Mouse (Mus musculus) lung, postnatal 4 days (tissue): Measurements from ENCODE around the gene Myh6.
"Not testable (repeated sequence)": the region's sequence is repeated elsewhere in the genome, so short reads cannot be mapped to it uniquely, and the experiment has no call there.

ENCODE experiments used
- DNase-seq, 2 experiments: peaks; one replicate each; pipeline ENCODE4 v3.0.0; 2021

Myh6 gene

DNA sequence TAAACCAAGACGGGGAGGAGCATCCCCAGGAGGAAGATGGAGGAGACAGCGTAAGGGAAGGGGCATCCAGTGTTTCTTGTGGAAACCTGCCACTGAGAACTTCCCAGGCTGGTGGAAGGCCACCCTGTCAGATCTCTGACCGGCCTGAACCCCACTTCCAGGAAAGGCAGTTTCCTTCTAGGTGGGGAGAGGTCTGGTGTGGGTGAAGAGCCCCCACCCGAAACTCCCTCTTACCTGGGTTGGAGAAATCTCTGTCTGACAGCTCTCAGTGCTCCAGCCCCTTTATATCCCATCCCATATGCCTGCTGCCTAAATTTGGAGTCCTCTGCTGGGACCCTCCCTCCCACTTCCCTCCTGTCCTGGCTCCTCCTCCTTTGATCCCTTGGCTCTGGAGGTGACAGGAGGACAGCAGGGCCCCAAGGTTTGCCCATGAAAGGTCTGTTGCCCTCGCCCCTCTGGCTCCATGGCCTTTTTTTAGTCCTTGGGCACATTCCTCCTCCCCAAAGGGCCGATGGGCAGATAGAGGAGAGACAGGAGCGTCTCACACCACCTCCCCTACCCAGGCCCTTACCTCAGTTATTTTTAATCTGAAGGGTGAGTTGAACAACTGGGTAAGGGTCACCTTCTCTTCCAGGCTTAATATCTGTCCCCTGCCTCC is at the start of gene Myh6:
Gene Myh6, minus strand, starts transcription at position 608 of the 658 bp plus-strand sequence.
- no peak for DNase-seq

DNA sequence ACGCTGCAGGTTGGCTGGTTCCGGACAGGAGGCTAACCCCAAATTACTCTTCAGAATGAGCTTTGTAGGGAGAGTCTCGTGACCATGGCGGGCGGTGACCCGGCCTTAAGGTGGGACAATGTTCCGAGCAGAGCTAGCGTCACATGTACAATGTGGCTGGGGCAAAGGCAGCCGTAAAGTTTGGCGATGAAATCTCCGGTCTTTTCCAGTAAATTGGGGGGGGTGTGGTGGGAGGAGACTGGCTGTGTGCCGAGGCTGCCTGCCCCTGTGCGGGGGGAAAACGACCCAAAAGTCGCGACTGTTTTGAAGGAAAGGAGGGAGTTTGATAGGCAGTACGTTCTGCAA is 49.0 kb upstream of the Myh6 start:
- DNase-seq: no peak

DNA sequence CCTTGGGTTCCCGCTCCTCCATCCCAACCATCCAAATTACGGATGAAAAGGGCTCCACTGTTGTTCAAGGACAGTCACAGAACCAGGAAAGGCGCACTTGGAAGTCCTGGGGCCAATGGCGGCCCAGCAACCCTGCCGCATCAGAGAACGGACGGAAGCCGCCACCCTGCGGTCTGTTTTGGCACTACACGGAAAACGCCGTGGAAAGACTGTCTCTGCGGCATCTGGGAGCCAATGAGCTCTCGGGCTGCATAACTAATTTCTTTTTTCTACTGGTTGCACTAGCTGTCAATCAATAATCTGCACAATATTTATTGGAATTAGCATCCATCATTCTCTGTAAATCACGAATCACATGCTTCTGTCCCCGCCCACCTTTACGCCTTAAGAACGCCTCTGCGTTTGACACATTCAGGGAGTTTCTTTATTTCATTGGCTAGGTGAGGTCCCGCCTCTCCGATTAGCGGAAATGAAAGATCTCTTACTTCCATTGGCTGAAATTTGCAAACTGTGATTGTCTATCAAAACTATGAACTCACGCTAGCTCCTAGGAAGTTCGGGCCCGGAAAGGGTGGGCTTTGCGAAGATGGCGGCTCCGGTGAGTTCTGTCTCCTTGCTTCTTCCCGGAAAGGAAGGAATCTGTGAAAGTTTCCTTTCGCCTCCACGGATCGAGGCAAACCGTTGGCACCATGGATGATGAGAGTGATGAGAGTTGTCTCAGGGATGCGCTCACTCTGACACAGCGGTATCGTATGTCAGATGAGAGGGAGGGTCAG is 48.5 kb upstream of the Myh6 start, which contains the start of gene Ngdn:
Gene Ngdn, plus strand, starts transcription at position 464 of the 776 bp plus-strand sequence.
- DNase-seq: peak; percentile 98 to 99

DNA sequence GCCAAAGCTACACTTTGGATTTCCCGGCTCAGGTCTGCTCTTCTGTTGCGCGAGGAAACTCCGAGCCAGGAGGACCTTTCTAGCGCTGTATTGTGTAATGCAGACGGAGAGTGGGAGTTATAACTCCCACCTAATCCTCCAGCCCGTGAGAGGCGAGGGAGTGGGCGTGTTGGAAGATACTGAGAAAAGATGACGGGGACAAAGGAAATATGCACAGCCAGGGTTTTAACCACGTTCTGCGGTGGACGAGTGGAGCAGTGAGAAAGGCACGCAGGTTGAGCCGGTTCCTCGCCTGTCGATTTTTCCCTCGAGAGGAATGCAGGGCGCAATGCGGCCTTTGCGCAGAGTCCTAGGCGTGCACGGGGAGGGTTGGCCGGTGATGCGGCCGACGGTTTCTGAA is 47.9 kb upstream of the Myh6 start:
- DNase-seq: no peak

DNA sequence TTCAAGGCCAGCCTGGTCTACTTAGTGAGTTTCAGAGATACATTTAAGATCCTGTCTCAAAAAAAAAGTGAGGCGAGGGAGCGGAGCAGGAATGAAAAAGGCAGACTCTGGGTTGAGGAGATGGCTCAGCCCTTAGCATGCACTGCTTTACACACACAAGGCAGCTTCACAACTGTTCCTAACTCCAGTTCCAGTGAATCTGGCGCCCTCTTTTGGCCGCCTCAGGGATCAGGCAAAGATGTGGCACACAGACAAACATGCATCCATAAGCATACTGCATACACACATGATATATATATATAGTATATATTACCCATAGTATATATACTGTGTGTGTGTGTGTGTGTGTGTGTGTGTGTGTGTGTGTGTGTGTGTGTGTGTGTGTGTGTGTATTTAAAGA is 44.4 kb upstream of the Myh6 start:
- no peak for DNase-seq

DNA sequence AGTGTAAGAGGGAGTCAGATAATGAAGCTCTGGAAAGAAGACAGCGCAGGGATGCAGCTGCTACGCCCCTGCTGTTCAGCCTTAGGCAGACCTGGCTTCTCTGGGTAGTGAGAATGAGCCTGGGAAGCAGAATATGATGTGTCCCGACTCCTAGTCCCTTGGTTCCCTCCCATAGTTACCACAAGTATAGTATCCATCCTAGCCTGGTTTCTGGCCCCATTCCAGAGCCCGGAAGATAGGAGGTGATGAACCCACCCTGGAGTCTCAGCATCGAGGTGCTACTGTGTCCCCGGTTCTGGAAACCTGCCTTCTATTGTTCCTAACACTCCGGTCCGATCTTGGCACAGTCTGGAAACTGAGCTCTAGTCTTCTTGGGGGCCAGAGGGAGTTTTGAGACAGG is 41.7 kb upstream of the Myh6 start:
- DNase-seq: no peak

DNA sequence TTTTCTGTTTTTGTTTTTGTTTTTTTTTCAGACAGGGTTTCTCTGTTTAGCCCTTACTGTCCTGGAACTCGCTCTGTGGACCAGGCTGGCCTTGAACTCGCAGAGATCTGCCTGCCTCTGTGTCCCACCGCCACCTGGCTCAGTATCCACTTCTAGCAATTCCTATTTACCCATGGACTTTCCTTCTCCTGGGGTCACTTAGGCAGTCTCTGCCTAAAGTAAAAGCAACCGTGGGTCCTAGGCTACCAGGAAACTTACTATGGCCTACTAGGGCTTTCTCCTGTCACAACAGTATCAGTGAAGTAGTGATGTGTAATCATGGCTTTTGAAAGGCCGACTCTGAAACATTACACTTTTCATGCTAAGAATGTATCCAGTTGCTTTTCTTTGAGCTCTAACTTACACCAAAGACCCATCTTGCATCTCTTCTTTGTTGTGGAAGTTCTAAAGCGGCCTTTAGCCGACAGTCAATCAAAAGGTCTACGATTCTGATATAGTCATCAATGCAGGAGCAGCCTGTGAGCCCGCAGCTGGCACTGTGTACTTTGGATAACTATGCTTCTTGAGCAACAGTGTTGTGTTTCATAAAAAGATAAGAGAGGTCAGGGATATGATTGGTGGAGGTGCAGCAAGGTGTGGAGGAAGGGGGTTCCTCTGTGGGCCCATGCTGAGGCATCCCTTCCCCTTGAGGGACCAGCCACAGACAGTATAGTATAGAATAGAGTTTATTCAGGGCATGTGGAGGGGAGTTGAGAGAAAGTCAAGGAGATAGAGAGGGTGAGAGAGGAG is 40.6 kb upstream of the Myh6 start:
- DNase-seq: no peak

DNA sequence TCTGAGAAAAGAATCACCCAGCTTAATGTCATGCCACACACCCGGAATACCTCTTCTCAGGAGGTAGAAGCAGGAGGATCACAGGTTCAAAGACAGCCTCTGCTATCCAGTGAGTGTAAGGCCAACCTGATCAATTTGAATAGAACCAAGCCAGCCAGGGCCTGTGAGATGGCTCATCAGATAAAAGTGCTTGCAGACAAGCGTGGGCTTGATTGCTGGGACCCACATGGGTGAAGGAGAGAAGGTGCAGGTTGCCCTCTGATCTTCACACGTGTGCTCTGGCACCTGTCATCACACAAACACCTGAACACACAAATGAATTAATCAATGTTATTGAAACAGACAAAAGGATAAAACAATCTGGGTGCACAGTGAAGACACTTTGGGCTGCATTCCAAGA is 39.8 kb upstream of the Myh6 start:
- no peak for DNase-seq

DNA sequence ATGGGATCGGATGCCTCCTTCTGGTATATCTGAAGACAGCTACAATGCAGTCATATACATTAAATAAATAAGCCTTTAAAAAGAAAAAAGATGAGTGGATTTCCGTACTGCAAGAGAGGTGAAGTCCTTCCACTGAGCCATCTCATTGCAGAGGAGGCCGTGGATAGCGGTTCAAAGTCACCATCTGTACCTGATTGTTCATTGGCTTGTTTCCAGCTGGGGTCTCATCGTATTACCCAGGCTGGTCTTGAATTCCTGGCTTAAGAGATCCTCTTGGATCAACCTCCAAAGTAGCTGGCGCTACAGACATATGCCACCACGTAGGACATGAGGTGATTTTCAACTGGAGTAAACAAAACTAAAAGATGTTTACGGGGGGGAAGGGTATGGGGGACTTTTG is 39.2 kb upstream of the Myh6 start:
- DNase-seq: no peak

DNA sequence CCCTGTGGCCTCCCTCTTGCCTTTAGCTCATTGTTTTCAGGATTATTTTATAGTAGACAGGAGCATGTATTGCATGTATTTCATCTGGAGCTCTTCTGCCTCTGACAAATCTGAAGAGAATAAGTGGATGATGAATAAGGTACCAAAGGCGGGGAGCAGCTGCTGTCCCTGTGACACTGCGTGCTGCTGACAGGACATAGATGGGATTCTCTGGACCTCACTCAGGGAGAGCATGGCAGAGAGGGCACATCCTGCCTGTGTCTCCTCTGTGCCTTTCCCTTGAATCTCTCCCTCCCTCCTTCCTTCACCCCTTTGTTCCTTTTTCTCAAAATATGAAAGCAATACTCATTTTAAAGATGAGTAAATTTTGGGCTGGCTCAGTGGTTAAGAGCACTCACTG is 38.8 kb upstream of the Myh6 start:
- DNase-seq: no peak

DNA sequence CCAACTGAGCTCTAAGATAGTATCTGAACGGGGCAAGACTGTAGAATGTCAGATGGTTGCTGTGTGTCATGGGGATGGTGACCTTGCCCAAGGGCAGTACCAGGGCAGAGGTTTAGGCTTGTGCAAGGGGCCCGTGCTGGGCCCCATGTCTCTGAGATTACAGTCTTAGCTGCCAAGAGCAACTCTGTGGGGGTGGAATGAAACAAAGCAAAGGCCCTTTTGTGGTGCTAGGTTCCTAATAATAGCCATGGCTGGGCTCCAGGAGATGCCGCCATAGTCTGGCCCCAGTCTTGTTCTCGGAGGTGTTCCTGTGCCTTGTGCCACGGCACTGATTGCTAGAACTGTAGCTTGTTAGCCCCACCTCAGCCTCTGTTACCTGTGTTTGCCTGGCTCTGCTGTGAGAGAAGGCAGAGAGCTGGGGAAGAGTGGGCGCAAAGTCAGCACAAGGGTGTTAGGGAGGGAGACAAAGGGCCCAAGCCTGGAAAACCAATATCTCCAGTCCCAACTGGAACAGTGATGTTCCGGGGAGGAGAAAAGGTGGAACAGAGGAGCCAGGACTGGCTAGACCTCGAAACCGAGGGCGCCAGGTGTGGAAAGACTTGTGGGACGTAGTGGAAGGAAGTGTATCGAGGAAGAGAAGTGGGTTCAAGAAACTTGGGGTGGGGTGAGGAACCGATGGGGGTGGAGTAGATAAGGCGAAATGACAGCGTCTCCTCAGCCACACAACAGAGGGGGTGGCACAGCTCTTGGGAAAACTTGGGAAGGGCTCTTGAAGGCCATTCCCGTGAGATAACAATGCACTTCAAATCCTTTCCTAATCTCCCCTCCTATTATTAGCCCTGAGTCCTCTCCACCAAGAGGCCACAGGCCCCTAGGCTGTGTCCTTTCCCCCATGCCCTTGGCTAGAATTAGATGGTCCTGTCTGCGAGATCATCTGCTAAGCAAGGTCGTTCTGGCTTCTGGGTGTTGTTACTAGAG is 37.4 kb upstream of the Myh6 start:
- peak in 1 of 2 experiments; percentile 20 for DNase-seq

DNA sequence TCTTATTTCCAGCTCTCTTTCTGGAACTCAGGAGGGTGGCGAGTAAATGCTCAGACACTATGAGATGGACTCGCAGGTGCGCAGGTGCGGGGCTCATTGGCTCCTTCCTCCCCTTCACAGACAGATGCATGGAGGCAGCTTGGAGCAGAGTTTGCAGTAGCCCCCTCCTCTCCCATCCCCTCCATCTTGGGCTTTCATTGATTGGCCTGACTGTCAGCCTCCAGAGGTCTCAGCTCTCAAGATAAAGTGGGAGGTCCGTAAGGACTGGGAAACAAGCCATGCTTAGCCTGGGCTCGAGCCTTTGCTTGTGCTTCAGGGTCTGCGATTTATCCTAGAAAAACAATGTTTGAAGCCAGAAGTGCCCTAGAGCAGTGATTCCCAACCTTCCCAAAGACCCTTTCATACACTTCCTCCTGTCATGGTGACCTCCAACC is 36.0 kb upstream of the Myh6 start:
- DNase-seq: no peak

DNA sequence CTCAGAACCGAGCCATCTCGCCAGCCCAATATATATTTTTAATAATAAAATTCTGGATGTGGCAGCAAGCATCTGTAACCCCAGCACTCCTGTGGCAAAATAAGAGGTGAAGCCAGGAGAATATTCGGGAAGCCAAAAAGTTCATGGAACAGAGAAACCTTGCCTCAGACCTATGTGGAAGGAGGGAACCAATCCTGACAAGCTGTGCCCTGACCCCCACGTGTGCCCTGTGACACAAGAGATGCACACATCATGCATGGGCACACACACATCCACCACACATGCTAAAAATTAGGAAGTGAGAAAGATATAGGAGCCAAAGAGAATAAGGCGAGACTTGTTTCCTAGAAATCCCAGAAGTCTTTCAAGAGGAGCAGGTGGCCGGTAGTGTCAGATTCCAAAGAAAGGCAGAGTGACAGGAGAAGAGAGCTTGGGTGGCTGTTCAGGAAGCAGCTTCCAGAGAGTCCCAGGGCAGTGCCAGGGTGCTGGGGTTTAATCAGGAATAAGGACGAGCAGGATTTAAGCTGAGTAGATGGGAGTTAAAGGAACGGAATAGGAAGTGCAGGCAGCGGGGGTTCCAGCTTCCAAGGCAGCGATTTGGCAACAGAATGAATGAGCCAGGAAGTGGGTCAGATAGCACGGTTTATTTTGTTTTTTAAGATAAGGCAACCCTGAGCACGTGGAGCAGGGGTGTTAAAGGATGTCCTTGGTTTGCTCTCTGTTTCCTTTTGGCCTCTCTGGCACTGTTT is 35.4 kb upstream of the Myh6 start:
- no peak for DNase-seq

DNA sequence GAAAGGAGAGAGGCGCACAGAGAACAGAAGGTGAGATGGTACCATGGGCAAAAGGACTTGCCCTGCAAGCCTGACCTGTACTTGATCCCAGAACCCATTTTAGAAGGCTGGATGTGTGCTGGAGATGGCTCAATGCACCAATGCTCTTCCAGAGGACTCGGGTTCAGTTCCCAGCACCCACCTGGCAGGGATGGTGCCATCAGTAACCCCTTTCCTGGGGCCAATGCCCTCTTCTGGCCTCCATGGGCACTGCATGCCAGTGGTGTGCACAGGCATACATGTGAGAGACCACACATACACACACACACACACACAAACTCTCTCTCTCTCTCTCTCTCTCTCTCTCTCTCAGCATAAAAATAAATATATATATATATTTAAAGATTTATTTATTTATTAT is 34.7 kb upstream of the Myh6 start:
- DNase-seq: no peak

DNA sequence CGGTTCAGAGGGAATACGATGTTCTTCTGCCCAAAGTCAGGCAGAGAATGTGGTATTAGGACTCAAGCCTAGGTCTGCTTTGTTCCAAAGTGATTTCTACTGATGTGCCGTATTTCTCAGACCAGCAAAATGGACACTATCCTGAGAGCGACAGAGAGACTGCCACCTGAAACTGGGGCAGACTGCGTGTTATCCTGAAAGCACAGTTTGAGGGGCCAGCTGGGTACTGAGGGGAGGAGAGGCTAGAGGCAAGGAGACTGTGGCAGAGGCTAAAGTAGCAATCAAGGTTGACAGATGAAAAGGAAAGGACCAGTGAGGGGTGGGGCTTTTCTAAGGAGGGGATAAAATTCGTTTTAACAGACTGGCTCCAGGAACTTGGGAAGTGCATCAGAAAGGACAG is 34.1 kb upstream of the Myh6 start:
- no peak for DNase-seq

DNA sequence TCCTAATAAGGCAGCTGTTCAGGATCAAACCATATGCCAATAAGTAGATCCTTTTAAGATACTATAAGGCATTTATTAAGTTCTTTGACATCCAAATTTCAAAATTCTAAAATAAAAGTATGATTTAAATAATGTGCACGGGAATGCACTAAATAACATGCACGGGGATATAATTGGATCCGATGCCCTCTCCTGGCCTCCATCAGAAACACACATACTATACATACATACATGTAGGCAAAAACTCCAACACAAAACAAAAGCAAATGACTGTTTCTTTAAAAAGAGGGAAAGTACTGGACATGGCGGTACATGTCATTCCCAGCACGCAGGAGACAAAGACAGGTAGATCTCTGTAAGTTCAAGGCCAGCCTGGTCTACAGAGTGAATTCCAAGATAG is 33.1 kb upstream of the Myh6 start:
- not testable (repeated sequence) for DNase-seq

DNA sequence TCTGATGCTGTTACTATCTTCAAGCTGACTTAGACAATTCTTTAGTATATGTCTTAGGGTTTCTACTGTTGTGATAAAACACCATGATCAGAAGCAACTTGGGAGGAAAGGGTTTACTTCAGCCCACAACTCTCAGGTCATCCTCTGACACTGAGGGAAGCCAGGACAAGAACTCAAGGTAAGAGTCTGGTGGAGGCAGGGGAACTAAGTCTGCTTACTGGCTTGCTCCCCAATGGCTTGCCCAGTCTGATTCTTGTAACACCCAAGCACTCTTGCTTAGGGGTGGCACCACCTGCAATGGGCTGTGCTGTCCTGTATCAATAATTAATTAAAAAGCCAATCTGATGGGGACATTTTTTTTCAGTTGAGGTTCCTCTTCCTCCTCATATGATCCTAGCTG is 32.0 kb upstream of the Myh6 start:
- no peak for DNase-seq

DNA sequence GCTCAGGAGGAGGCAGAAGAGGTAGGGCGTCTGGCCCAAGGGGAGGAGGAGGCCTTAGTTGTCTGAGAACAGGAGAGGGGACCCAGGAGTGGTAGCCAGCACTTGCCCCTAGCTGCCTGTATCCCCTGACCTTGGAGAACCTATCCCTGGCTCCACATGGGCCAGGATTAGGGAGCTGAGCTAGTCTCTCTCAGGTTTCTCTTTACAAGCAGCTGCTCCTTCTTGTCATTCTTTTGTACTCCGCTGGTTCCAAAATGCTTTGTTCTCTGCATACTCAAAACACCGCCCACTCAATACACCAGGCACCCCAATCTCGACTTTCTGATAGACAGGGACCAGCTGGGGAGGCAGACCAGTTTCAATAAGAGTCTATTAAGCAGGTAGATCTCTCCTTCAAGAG is 30.6 kb upstream of the Myh6 start:
- DNase-seq: no peak

DNA sequence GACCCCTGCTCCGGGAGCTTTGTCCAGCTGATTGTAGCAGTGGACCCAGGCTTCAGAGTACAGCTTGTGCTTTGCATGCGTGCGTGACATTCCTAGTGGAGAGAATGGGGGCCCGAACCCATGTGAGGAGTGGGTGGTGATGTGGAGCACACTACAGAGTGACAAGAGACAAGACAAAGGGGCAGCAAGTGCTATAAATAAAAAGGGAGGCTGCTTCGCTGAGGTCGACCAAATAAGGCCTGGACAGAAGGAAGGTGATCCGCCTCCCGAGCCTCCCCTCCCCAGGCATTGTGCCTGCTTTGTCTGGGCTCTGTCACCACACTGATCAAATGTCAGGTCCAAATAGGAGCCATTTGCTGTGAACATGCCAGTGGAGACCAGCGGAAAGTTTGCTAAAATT is 30.1 kb upstream of the Myh6 start:
- DNase-seq: no peak

DNA sequence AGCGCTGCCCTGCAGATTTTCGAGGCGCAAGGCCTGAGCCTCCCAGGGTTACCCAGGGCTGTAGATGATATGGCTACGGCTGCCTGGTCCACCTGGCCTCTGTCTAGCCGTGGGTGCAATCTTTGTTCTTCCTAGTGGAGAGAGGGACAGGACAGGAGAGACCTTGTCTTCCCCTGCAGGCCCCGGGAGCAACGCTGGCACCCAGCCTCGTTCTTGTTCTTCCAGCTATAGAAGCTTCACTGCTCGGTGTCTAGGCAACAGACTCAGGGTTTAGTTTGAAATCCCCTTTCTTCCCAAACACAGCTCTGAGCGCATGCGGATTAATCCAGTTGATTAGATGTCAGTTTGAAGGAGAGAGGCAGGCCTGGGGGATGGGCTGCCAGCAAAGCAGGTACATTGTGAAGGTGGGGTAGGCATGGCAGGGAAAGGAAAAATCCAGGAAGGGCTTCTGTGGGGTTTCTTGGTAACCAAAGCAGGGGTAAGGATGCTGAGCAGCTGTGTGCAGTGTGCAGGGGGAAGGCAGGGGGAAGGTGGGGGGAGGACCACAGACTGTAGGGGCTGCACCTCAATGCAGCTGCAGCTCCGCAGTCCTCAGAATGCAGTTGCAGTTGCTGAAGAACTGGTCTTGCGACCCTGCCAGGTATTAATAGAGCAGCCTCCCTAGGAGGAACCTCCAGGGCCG is 28.9 kb upstream of the Myh6 start:
- no peak for DNase-seq

DNA sequence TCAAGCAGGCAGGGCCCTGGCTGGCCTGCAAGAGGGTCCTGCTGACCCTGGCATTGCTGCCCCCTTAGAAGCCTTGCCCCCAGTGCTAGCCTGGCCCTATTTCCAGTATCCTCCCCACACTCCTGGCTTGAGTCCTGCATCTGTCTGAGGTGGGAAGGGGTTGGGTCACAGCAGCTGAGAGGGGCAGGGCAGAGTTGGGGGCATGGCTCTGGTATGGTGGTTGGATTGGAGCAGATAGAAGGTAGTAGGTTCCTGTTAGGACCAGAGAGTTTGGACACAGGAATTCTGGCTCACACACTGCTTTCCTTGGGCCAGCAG is 28.1 kb upstream of the Myh6 start:
- DNase-seq: no peak
